Mouse (Mus musculus) testis, adult 2 months (tissue): ENCODE measurements around the gene Shisal2b.

Source experiments
- CTCF ChIP-seq: fragments of 200-500 bp; IDR thresholded peaks from 2 replicates; pipeline ENCODE4 v1.5.1; 2012; ENCODE audit warnings: low read depth, mild to moderate bottlenecking, inconsistent platforms, low read length, moderate library complexity; ENCODE audit not compliant: control insufficient read depth, insufficient read depth, insufficient replicate concordance
- POLR2A ChIP-seq: fragments of 200-500 bp; IDR thresholded peaks from 2 replicates; pipeline ENCODE4 v1.6.1; 2012; ENCODE audit warnings: low read depth, mild to moderate bottlenecking, inconsistent platforms, low read length, moderate library complexity; ENCODE audit not compliant: control insufficient read depth

GRCm38 (mm10) chr13:104853645-104854044, 10.0 kb downstream of the Shisal2b start:
- TF ChIP-seq POLR2A (no peak), CTCF (no peak)
